8 mouse cellular contexts compared by ENCODE assay signal in genomic region chr17:26972703-26973574, GRCm38 (mm10). TPM values are rescaled to one million over a fixed set of nuclear protein-coding genes. Genes with fewer than 3 reads are reported as not detected.
DNase-seq lines count a peak whose midpoint lies in the region; ATAC-seq and TF ChIP-seq lines count a peak whose summit lies in the region.

Zbtb9 (plus strand) TSS chr17:26973167.

- ATAC-seq in forebrain, embryonic 12.5 days (ENCODE audit: low FRiP score): peak; percentile 99
- ATAC-seq in heart, postnatal 0 days (ENCODE audit: insufficient read depth, low read depth): peak; percentile 100
- peak; percentile 100 for ATAC-seq in liver, embryonic 16.5 days (ENCODE audit: low read depth)
- ATAC-seq in neural tube, embryonic 13.5 days (ENCODE audit: low read depth): peak; percentile 99

- H3K27ac ChIP-seq in forebrain, embryonic 12.5 days: peak within 1 kb of the TSS; percentile 83
- H3K27ac ChIP-seq in heart, postnatal 0 days (ENCODE audit: low read depth): peak within 1 kb of the TSS; percentile 76
- peak within 1 kb of the TSS; percentile 81 for H3K27ac ChIP-seq in liver, embryonic 16.5 days (ENCODE audit: low read length)
- peak within 1 kb of the TSS; percentile 85 for H3K27ac ChIP-seq in neural tube, embryonic 13.5 days (replicated peaks)
- peak within 1 kb of the TSS; percentile 84 for H3K27ac ChIP-seq in testis, adult 2 months (ENCODE audit: control insufficient read depth, insufficient read depth, low read depth, low read length)

- TF ChIP-seq EP300 in heart, postnatal 0 days (IDR thresholded peaks at IDR 0.05; ENCODE audit: low read depth): peak; percentile 66; the same call in 1 of the 2 replicates

- under 1% methylated on average over 75 of the region's 75 CpGs for WGBS in forebrain, embryonic 12.5 days
- under 1% methylated on average over 73 of the region's 75 CpGs for WGBS in heart, postnatal 0 days
- WGBS in liver, embryonic 16.5 days (ENCODE audit: insufficient replicate concordance): under 1% methylated on average over 74 of the region's 75 CpGs
- WGBS in neural tube, embryonic 13.5 days: under 1% methylated on average over 75 of the region's 75 CpGs

- H3K9ac ChIP-seq in forebrain, embryonic 12.5 days: peak within 1 kb of the TSS; percentile 89
- peak within 1 kb of the TSS; percentile 73 for H3K9ac ChIP-seq in heart, postnatal 0 days (replicated peaks; ENCODE audit: low read depth, low read length)
- peak within 1 kb of the TSS; percentile 83 for H3K9ac ChIP-seq in liver, embryonic 16.5 days (ENCODE audit: low read depth, low read length)
- peak within 1 kb of the TSS; percentile 83 for H3K9ac ChIP-seq in neural tube, embryonic 13.5 days

- H3K4me3 ChIP-seq in E14TG2a.4 (replicated peaks; ENCODE audit: low read length): peak within 1 kb of the TSS; percentile 95
- peak within 1 kb of the TSS; percentile 88 for H3K4me3 ChIP-seq in forebrain, embryonic 12.5 days (replicated peaks)
- peak within 1 kb of the TSS; percentile 69 for H3K4me3 ChIP-seq in heart, postnatal 0 days (ENCODE audit: low read depth, low read length)
- peak within 1 kb of the TSS; percentile 94 for H3K4me3 ChIP-seq in liver, embryonic 16.5 days (ENCODE audit: low read depth, low read length)
- H3K4me3 ChIP-seq in neural tube, embryonic 13.5 days: peak within 1 kb of the TSS; percentile 81
- peak within 1 kb of the TSS; percentile 95 for H3K4me3 ChIP-seq in testis, adult 2 months (ENCODE audit: control insufficient read depth, low read depth, low read length)

- peak; percentile 94 for DNase-seq in c-Kit-positive CD71-positive TER-119-positive erythroid progenitor cells, embryonic 14.5 days (ENCODE audit: low spot score)
- DNase-seq in heart, postnatal 0 days (ENCODE audit: low spot score): peak; percentile 94
- peak; percentile 96 to 98 for DNase-seq in kidney, postnatal 4 days

- no peak for TF ChIP-seq CTCF in E14TG2a.4 (conservative IDR thresholded peaks at IDR 0.05; ENCODE audit: low read length)
- TF ChIP-seq CTCF in heart, postnatal 0 days (IDR thresholded peaks at IDR 0.05; ENCODE audit: low read depth): no peak
- TF ChIP-seq CTCF in testis, adult 2 months (IDR thresholded peaks at IDR 0.05; ENCODE audit: control insufficient read depth, insufficient read depth, insufficient replicate concordance, low read depth, low read length): no peak

- H3K36me3 ChIP-seq in E14TG2a.4 (ENCODE audit: insufficient read depth, low read length): peaks cover 45% of the 10 kb centered on the region
- H3K36me3 ChIP-seq in forebrain, embryonic 12.5 days (replicated peaks): peaks cover 47% of the 10 kb centered on the region
- H3K36me3 ChIP-seq in heart, postnatal 0 days (replicated peaks; ENCODE audit: control insufficient read depth, insufficient read depth, low read length): peaks cover 25% of the 10 kb centered on the region
- peaks cover 8% of the 10 kb centered on the region for H3K36me3 ChIP-seq in liver, embryonic 16.5 days (ENCODE audit: control insufficient read depth, insufficient read depth)
- peaks cover 62% of the 10 kb centered on the region for H3K36me3 ChIP-seq in neural tube, embryonic 13.5 days
- peaks cover 3% of the 10 kb centered on the region for H3K36me3 ChIP-seq in testis, adult 2 months (ENCODE audit: control insufficient read depth, insufficient read depth, low read length)

- no peaks in the 10 kb centered on the region for H3K27me3 ChIP-seq in E14TG2a.4 (ENCODE audit: insufficient read depth, low read length)
- H3K27me3 ChIP-seq in forebrain, embryonic 12.5 days: no peaks in the 10 kb centered on the region
- no peaks in the 10 kb centered on the region for H3K27me3 ChIP-seq in heart, postnatal 0 days (ENCODE audit: control insufficient read depth, insufficient read depth, low read length)
- no peaks in the 10 kb centered on the region for H3K27me3 ChIP-seq in liver, embryonic 16.5 days (ENCODE audit: control insufficient read depth, insufficient read depth, low read depth, low read length)
- no peaks in the 10 kb centered on the region for H3K27me3 ChIP-seq in neural tube, embryonic 13.5 days
- no peaks in the 10 kb centered on the region for H3K27me3 ChIP-seq in testis, adult 2 months (ENCODE audit: control insufficient read depth, insufficient read depth, low read length)

- H3K4me2 ChIP-seq in forebrain, embryonic 12.5 days: peak within 1 kb of the TSS; percentile 98
- H3K4me2 ChIP-seq in heart, postnatal 0 days (ENCODE audit: low read depth, low read length): peak within 1 kb of the TSS; percentile 88
- peak within 1 kb of the TSS; percentile 96 for H3K4me2 ChIP-seq in liver, embryonic 16.5 days (ENCODE audit: low read depth, low read length)
- peak within 1 kb of the TSS; percentile 83 for H3K4me2 ChIP-seq in neural tube, embryonic 13.5 days

- peak; percentile 94 for TF ChIP-seq POLR2A in testis, adult 2 months (IDR thresholded peaks at IDR 0.05; ENCODE audit: control insufficient read depth, low read depth, low read length)

- H3K4me1 ChIP-seq in E14TG2a.4 (replicated peaks; ENCODE audit: low read depth, low read length): peaks cover 70% of the 10 kb centered on the region
- peaks cover 49% of the 10 kb centered on the region for H3K4me1 ChIP-seq in forebrain, embryonic 12.5 days
- peaks cover 14% of the 10 kb centered on the region for H3K4me1 ChIP-seq in heart, postnatal 0 days (ENCODE audit: control insufficient read depth, insufficient read depth)
- peaks cover 28% of the 10 kb centered on the region for H3K4me1 ChIP-seq in liver, embryonic 16.5 days (ENCODE audit: control insufficient read depth, low read depth, low read length)
- peaks cover 54% of the 10 kb centered on the region for H3K4me1 ChIP-seq in neural tube, embryonic 13.5 days (replicated peaks)
- H3K4me1 ChIP-seq in testis, adult 2 months (ENCODE audit: control insufficient read depth, insufficient read depth, low read length): peaks cover 16% of the 10 kb centered on the region

- no peaks in the 10 kb centered on the region for H3K9me3 ChIP-seq in E14TG2a.4 (ENCODE audit: low read length)
- no peaks in the 10 kb centered on the region for H3K9me3 ChIP-seq in forebrain, embryonic 12.5 days
- no peaks in the 10 kb centered on the region for H3K9me3 ChIP-seq in heart, postnatal 0 days (replicated peaks; ENCODE audit: control insufficient read depth, low read length)
- no peaks in the 10 kb centered on the region for H3K9me3 ChIP-seq in liver, embryonic 16.5 days (replicated peaks; ENCODE audit: control insufficient read depth, low read length)
- no peaks in the 10 kb centered on the region for H3K9me3 ChIP-seq in neural tube, embryonic 13.5 days

RNA-seq across cellular contexts. Expression of gene Zbtb9, which starts in this region (rescaled TPM):
- 18.9 and 20.0 TPM in 2 replicates for polyA plus RNA-seq in forebrain, embryonic 12.5 days (2016; fragmentation: Nextera tagmentation; extraction: Ambion mirVana)
- 4.0 and 10.9 TPM in 2 replicates for total RNA-seq in heart, postnatal 0 days (2014; rRNA removed; ENCODE audit: low replicate concordance)
- polyA plus RNA-seq in heart, postnatal 0 days (2015; fragmentation: Nextera tagmentation; extraction: Ambion mirVana): 5.0 and 5.4 TPM in 2 replicates
- polyA plus RNA-seq in liver, embryonic 16.5 days (2015; fragmentation: Nextera tagmentation; extraction: Ambion mirVana): 5.0 and 5.5 TPM in 2 replicates
- 17.8 and 19.8 TPM in 2 replicates for polyA plus RNA-seq in neural tube, embryonic 13.5 days (2015; fragmentation: Nextera tagmentation; extraction: Ambion mirVana)
- polyA plus RNA-seq in testis, adult 2 months (2012; rRNA removed): 9.8 and 11.9 TPM in 2 replicates

Comparison
In these comparisons a context has a peak if more than half of its experiments do, and no peak if none do; other contexts are left out.
1. Peak in every context shown above with its lines: DNase-seq, ATAC-seq, H3K4me3 ChIP-seq and H3K27ac ChIP-seq.